Mouse (Mus musculus): ENCODE results near the gene Rreb1.

The Rreb1 gene

DNA sequence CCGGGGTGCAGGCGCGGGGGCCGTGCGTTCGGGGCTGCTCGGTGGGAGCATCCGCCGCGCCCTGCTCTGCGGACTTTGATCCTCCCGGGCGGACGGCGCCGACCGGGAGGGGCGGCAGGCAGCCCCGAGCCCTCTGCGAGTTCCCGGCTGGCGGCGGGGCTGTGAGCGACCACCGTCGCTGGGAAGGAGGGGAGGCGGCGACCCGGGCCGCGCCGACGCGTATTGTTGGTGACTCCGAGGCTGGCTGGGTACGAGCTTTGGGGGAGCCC lies 48.7 kb downstream of the Rreb1 start:
- DNase-seq (ENCODE audit: low read depth, low spot score) = peak; percentile 32

DNA sequence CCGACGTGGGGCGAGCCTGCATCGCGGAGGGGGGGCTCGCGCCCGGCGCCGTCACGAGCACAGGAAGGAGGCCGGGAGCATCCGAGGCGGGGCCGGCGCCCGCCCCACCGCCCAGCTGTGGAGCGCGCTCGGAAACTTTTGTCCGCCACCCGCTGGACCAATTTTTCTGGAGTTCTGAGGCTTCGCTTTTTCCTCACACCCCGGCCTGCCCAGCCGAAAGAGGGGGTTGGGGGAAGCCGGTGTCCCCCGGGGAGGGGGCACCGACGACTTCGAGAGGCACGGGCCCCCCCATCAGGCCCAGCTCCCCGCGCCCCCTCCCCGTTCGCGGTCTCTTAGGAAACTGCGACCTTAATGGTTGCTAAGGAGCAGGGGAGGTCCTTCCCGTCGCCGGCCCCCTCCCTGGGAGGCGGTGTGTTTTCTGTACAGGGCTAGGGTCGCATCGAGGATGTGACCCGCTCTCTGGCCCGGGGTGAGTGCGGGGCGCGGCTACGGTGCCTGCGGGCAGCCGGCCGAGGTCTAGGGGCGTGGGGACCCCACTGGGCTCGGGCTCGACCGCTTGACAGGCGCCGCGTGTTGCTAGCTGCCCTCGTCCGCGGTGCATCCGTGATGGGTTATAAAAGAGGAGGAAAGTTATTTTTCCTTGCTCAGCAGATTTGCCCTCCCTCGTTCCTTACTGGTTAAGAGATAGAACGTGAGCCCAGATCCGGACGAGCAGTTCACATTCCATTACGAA lies 49.2 kb downstream of the Rreb1 start:
- peak; percentile 75 for DNase-seq (ENCODE audit: low read depth, low spot score)

DNA sequence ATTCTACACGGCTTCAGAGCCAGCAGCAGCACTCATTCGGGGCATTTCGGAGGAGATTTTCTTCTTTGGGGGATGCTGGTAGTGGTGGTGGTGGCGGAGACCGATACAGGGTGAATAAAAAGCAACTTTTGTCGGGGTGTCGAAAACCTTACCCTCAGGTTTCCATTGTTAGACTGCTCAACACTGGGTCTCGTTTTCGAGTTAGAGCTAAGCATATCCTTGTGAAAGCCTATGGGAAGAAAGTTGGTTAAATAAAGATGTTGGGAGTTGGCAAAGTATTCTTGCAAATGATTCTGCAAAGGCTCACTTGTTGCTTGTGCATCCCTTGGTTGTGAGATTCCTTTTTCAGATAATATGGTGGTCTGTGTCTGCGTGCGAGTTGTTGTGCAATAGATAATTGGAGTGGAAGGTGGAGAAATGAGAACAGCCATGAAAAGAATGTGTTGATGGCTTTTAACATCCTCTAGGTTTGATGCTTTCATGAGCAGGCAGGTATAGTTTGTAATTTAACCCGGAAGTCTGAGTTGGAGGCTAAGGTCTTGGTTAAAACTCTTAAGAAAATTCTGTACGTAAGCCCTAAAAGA lies 49.9 kb downstream of the Rreb1 start:
- no peak for DNase-seq (ENCODE audit: low read depth, low spot score)

DNA sequence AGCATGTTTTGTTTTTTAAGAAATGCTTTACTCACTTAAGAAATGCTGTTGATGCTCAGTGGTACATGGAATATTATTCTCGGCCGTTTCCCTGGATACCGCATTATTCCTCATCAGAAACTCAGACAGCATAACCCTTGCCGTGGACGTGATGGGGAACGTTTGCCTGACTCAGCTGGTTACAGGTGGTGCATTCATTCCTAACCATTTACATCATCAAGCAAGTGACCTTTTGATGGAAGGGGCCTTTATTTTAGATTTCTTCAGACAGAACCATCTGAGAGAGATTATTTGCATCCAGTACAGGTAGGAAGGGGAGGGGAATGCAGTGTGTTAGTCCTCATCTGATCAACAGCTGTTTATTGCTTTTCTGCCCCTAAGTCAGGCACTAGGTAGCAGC lies 50.7 kb downstream of the Rreb1 start:
- no peak for DNase-seq (ENCODE audit: low read depth, low spot score)

DNA sequence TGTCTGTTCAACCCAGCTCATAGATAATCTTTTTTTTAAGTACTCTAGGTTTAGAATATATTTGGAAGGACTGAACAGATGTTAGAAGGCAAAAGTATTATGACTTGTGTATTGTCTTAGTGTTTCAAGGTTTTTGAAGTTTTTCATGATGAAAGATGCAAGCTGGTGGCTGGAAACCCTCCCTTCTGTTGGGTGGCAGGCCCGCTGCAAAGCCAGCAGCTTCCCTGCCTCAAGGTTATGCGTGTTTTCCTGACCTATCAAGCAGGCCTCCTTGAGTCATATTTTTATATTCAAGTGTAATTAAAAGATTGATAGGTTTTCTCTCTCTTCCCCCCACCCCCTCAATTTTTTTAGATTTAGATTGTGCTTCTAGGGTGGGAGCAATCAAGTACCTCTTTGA lies 52.1 kb downstream of the Rreb1 start:
- no peak for DNase-seq (ENCODE audit: low read depth, low spot score)

DNA sequence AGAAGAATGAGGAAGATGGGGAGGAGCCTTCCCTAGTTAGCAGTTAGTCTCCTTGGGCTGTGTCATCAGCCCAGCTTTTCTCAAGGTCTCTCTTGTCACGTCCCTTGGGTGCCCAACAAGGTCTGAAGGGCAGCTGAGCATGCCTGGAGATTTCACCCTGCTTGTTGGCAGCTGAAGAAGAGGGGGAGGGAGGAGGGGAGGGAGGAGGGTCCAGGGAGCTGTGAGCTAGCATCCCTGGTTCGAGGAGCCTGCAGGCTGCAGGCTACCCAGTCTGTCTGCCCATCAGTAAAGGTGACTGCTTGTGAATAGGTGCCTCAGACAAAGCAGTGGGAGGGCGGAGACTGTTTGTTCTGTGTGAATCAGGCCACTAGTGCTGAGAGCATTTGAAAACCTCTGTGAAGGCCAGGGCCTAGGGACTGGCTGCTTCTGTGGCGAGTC lies 52.7 kb downstream of the Rreb1 start:
- DNase-seq (ENCODE audit: low read depth, low spot score) = peak; percentile 42

DNA sequence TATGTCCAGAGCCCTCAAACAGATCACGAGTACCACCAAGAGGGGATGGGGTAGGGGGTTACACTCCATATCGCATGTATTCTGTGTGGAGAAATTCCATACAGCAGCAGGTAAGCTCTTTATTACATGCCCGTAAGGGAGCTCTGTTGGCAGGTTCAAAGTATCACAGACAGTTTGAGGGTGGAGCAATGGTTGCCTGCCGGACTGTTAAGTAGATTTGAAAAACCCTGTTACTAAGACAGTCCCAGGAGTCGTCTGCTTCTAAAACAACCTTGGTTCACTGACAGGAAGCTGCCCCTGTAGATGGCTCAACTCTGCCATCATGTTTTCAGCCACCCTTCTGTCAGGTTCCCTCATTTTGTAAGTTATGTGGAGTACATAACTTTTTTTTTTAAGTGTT lies 54.3 kb downstream of the Rreb1 start:
- no peak for DNase-seq (ENCODE audit: low read depth, low spot score)

DNA sequence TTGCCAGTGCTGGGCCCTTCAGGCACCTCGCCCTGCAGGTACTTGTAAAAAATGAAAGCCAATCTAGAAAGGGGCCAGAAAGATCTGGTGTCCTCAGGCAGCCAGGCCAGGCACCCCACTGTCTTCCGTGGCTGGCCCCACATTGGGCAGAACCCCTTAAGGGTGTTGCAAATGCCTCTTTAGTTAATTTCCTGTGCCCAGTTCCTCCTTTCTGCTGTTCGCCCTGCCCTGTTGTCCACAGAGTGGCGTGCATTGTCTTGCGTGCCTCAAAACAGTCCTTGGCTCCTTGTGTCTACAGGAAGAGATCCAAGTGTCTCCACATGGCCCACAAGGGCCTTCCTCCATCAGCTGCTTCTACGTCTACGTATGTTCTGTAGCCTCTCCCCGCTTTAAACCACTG lies 55.3 kb downstream of the Rreb1 start:
- DNase-seq (ENCODE audit: low read depth, low spot score) = no peak

DNA sequence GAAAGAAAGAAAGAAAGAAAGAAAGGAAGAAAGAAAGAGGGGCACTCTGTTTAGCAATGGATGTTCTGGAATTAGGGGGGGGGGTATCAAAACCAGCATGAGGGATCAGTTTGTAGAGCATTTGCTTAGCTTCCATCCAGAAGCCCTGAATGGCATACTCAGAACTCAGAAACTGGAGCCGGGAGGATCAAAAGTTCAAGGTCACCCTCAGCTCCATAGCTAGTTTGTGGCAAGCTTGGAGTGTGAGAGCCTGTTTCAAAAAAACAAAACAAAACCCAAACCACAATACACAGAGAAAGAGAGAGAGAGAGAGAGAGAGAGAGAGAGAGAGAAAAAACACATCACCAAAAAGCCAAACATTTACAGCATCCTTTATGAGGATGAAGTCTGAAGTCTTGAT lies 57.1 kb downstream of the Rreb1 start:
- peak; percentile 74 for DNase-seq (ENCODE audit: low read depth, low spot score)

DNA sequence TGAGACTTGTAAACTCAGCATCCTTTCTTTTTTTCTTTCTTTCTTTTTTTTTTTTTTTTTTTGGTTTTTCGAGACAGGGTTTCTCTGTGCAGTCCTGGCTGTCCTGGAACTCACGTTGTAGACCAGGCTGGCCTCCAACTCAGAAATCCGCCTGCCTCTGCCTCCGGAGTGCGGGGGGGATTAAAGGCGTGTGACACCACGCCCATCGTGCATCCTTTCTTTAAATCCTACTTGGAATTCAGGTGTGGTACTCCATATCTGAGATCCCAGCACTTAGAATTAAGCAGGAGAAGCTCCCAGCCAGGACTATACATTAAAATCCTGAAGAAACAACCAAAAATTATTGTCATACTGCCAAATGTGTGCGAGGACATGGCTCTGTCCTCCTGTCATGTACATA lies 57.6 kb downstream of the Rreb1 start:
- DNase-seq (ENCODE audit: low read depth, low spot score) = peak; percentile 84

DNA sequence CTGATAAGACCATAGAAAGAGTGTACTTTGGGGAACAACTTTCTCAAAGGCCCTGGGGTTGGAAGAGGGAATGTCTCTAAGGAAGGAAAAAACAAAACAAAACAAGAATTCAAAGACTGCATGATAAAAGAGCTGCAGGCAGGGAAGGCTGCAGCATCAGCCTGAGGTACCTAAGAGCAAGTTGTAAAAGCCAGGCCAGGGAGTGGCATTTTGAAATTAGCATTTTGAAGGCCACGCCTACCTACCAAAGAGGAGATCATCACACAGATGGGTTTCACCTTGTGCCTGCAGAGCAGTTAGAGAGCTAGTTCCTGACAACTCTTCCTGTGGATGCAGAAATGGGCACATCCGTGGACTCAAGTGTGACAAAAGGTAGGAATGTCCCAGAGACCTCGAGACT lies 59.2 kb downstream of the Rreb1 start:
- DNase-seq (ENCODE audit: low read depth, low spot score) = peak; percentile 96

DNA sequence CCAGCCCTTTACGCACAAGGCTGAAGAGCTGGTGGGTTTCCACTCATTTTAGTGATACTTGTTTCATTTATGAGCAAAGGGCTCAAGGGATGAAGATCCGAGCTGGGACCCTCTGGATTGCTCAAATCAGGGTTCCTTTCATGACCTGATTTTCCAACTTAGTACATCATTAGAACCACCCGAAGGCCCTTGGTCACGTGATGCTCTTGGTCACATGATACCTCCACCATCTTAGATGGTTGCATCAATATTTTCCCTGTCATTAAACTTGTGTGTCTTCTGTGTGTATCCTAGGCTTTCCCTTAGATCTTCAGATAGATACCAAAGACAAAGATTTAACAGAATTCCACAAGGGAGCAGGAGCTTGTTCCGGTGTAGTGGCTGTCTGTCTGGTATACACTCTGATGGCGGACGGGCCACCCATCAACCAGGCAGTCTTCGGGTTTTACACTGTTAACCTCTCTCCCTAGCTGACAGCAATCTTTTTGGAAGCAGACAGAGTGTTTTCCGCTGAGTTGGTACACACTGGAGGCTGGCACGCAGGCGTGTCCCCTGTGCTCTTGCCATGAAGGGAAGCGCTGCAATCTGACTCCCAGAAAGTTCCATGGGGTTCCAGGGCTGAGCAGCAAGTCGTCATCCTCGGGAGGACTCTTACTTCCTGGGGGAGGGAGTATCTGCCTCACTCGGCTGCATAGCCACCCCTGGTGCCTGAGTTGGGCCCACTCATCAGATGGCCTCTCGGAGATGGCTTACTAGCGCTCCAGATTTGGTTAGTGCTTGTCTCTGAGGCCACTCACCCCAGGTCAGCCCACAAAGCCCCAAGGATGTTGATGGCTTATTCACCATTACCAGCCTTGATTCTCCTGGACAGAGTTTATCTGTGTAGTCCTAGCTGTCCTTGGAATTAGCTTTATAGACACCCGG lies 60.3 kb downstream of the Rreb1 start:
- DNase-seq (ENCODE audit: low read depth, low spot score) = peak; percentile 69

DNA sequence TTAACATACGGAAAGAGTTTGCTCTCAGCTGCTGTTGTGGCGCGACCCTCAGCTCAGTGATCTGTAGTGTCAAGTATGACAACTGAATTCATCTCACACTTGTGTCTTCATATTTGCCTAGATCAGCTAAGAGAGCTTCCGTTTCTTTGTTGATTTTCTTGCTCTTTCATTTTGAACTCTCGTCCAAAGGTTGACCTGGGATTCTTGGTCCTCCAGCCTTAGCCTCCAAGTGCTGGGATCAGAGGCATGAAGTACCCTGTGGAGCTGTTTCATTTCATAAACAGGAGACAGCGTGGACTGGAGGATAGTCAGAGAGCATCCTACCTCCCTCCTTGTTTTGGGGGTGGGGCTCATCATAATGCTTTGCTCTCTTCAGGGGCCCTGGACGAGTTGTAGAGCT lies 65.0 kb downstream of the Rreb1 start:
- DNase-seq (ENCODE audit: low read depth, low spot score) = no peak

DNA sequence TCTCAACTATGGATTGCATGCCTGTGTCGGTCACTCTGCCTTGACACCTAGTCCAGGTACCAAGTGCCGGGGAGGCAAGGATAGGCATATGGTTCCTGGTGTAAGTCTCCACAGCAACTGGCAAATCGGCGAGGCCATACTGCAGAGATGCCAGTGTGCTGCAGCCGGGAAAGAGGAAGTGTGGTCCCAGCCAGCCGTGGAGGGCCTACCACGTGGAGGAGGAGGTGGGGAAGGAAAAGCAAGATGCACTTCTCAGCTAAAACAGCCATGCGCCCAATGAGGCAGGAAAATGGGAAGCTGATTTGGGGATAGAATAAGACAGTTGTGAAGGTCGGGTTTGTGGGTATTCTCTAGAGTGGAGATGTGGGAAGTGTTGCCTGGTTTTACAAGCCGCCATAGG lies 65.6 kb downstream of the Rreb1 start:
- peak; percentile 72 for DNase-seq (ENCODE audit: low read depth, low spot score)

DNA sequence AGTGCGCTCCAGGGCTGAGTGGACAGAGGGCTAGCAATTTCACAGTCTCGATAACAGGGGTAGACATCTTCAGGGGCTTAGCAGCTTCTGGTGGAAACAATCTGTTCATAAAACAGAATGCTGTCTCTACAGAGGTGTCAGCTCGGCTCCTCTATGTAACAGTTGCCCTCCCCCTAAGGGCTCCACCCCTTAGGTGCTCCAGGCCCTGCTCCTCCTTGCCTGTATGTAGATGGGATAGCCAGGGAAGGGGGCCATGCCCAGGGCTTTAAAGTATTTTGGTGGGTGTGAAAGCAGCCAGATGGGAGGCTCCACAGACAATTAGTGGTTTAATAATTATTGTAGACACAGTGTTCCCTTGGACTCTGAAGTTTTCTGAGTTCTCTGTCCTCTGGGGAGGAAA lies 67.0 kb downstream of the Rreb1 start:
- no peak for DNase-seq (ENCODE audit: low read depth, low spot score)

DNA sequence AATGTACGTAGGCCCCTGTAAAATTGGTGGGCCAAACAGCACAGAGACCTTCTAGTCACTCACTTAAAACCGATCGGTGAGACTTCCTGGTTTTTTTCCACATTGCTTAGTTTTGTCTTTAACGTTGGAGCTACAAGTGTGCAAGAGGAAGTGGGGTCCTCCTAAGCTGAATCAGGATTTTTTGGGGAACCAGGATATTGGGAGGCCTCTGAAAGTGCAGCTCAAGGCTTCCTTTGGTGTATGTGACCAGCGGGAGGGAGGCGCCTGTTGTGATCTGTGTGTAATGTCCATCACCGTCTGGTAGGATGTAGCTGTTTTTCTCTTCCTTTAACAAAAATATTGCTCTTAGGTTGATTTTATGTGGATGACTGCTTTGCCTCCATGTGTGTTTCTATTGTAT lies 67.4 kb downstream of the Rreb1 start:
- no peak for DNase-seq (ENCODE audit: low read depth, low spot score)

DNA sequence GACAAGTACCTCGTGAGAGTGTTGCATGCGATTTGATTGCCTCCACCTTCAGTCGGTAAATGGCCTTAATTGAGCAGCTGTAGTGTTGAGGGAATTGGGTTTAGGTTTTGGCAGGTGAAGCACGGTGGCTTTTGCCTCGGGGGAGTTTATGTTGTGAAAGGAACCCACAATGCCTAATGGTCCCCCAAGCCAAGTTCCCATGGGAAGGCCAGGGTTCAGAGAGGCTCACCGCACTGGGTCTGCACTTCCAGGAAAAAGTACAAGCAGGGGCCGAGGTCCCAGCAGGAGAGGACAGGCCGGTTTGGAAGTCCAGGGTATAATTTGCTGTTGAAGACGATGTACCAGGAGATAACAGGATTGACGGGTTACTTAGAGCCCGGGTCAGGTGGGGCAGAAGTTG lies 68.3 kb downstream of the Rreb1 start:
- no peak for DNase-seq (ENCODE audit: low read depth, low spot score)

DNA sequence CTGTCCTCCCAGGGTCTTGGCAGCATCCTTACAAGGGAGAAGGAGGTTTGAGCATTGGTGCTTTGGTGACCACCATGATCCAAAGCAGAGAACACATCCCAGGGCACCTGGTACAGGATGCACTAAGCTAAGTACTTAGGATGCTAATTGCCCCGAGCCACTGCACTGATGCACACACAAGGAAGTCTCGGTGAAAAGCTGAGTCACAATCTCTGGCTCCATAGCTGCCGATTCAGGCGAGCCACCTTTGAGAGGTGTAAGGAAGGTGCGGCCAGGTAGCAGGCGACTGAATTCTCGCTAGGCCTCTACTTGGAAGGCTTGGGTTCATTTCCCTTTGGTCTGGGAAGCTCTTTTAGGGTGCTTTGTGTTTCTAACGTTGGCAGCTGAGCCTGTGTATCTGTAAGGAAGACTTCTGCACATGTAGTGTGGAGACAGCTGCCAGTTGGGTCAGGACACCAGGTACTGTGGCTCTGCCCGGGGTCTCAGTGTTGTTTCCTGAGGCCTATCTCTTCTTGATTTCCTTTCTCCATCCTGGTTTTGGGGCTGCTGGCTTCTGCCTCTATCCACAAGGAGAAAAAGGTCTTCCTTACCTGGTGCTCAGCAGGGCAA lies 68.9 kb downstream of the Rreb1 start:
- peak; percentile 63 for DNase-seq (ENCODE audit: low read depth, low spot score)

DNA sequence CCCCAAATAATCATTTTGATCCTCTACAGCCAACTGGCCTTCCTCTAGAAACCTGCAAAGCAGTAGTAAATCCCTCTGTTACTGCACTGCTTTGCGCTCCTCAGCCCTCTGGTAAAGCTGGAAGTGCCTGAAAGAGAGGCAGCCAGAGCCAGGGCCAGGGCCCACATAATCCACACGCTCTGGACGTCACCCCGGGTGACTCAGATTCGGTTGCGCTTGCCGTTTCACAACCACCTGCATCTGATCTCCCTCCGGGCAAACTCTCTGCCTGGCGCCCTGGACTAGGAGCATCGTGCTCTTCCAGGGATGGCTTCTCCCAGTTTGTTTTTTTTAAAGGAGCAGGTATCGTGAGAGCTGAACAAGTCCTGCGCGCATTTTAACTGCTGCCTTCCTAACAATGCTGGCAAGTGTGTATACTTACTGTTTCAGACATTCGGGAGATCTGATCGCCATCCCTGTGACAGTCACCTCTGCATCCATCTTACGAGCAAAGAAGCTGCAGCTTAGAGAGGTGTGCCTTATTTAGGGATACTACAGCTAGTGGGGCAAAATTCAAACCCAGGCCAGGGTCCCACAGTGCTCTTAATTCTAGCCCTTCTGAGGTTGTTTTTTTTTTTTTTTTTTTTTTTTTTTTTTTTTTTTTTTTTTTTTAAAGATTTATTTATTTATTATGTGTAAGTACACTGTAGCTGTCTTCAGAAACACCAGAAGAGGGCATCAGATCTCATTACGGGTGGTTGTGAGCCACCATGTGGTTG lies 69.6 kb downstream of the Rreb1 start:
- DNase-seq (ENCODE audit: low read depth, low spot score) = no peak

DNA sequence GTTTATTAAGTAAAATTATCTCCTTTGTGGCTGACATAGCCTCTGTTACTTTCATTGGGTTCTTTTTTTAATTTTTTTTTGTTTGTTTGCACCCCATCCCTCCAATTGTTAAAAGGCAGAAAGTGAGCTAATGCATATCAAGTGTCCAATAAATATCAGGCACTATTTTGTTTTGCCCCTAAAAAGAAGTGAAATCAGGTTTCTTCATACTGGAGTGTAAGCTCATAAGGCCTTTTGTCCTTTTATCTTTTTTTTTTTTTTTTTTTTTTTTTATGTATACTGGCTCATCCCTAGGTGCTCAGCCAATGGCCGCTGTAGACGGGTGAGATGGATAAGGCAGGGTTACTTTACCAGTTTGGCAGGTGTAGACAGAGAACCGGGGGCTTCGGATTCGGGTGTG lies 70.2 kb downstream of the Rreb1 start:
- DNase-seq (ENCODE audit: low read depth, low spot score) = no peak

DNA sequence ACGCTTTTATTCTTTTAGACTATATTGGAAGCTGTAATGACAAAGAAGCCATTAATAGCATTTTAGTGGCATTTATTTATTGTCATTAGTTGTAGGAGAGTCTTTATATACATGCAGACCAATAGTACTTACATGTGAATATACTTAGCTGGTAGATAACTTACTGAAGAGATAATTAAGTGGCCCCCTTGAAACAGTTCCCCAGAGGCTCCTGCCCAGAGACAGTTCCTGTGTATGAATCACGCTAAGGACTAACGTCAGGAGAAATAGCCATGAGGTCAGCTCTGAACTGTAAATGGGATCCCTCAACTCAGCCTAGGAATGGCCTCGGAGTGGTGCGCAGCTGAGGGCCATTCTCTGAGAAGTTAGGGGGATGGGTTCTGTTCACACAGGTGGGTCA lies 73.4 kb downstream of the Rreb1 start:
- DNase-seq (ENCODE audit: low read depth, low spot score) = no peak

DNA sequence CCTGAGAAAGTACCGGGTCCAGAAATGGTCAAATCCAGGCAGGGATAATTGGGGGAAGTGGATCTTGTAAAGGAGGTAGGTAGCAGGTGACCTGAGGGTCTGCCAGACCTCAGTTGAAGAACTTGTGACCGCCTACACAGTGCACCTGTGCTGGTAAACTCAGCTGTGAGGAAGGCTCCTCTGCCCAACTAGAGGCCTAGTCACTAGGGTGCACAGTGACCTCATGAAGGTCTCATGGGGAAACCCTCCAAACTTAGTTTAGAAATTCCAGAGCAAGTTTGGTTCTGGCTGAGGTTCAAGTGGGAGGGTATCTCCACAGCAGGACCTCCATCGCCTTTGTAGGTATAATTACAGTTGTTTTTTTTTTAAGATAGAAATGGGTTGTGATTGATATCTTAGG lies 74.7 kb downstream of the Rreb1 start:
- DNase-seq (ENCODE audit: low read depth, low spot score) = no peak

Measured in R1 (cell line).